Mouse (Mus musculus) cerebellum, adult 2 months (tissue): ENCODE measurements around the gene Socs5. TPM values are rescaled to one million over a fixed set of nuclear protein-coding genes. Genes with fewer than 3 reads are reported as not detected.
A peak's percentile ranks its signal among the peaks of the same experiment; 100 is the strongest.

Experiments
- DNase-seq, 2 experiments: peaks; one replicate each; pipeline ENCODE4 v3.0.0; 2021
- H3K27ac ChIP-seq: fragments of 200-500 bp; 2 replicates; pipeline ENCODE4 v1.5.1; 2012; ENCODE audit warnings: low read length, control low read depth, inconsistent platforms; ENCODE audit not compliant: insufficient read depth
- H3K27me3 ChIP-seq: fragments of 200-500 bp; 2 replicates; pipeline ENCODE4 v1.6.1; 2012; ENCODE audit warnings: inconsistent platforms, mild to moderate bottlenecking, low read length, moderate library complexity; ENCODE audit not compliant: control insufficient read depth, insufficient read depth
- H3K4me1 ChIP-seq: fragments of 200-500 bp; 2 replicates; pipeline ENCODE4 v1.6.1; 2011; ENCODE audit warnings: low read length; ENCODE audit not compliant: control insufficient read depth, insufficient read depth
- H3K4me3 ChIP-seq: fragments of 200-500 bp; replicated peaks from 2 replicates; pipeline ENCODE3; 2011; ENCODE audit warnings: mild to moderate bottlenecking, low read depth, low read length, control low read depth; ENCODE audit not compliant: insufficient read depth
- CTCF ChIP-seq: fragments of 200-500 bp; IDR thresholded peaks from 2 replicates; pipeline ENCODE4 v1.5.1; 2011; ENCODE audit warnings: low read depth, mild to moderate bottlenecking, control low read depth, low read length, moderate library complexity, borderline replicate concordance; ENCODE audit not compliant: insufficient read depth
- POLR2A ChIP-seq: fragments of 200-500 bp; IDR thresholded peaks from 2 replicates; pipeline ENCODE4 v1.6.1; 2011; ENCODE audit warnings: low read length, control low read depth, borderline replicate concordance; ENCODE audit not compliant: insufficient read depth
- WGBS: fragments of 180-500 bp; shearing (Covaris S2); methylation state at CpG from one replicate; pipeline ENCODE4 v1.1.7; 2018; 5-methylcytosine and 5-hydroxymethylcytosine counted together
- polyA plus RNA-seq: library from polyadenylated mRNA; depleted of rRNA; stranded (reverse); fragments of >200 nt; gene quantifications from 2 replicates; pipeline ENCODE4 v1.2.3, GENCODE M21; 2012

Gene Socs5
- polyA plus RNA-seq, 1 experiment: 57.6 TPM

DNA sequence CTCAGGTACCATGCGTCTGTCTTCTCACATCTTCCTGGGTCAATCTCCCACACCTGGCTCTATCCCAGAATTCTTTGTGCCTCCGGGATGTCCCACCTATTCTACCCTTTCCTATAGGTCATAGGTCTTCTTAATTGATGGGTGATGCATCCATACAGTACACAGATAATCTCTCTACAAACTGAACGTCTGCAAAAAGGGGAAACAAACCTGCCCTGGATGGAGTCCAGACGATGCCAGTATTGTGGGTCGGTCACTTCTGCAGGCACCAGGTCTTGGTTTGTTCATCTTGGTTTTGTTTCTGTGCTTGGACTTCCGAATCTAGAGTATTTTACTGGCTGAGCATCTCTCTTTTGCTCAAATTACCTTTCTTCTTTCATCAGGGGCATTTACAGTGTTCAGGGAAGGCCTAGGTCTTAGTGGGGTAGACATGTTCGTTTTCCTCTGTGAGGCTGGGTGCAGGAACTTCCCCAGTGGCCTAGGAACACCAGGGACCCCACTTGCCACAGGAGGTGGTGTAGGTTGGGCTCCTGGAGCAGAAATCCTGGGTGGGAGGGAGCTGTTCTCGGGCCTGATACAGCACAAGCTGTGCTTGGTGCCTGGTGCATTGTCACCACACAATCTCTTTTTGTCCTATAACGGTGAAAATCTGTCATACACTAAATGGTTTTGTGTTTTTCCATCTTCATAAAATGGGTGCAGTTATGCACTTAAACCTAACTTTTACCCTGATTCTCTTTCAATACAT, 33.9 kb downstream of the Socs5 start:
- TF ChIP-seq POLR2A: no peak
- no peak for TF ChIP-seq CTCF
- Histone ChIP-seq H3K4me1 (no peaks in the 10 kb centered on the region), H3K27ac (no peak overlapping the region), H3K27me3 (no peaks in the 10 kb centered on the region), H3K4me3 (no peak overlapping the region)
- 80% methylated on average over 9 of the region's 9 CpGs for whole genome bisulfite sequencing
- DNase-seq: no peak

DNA sequence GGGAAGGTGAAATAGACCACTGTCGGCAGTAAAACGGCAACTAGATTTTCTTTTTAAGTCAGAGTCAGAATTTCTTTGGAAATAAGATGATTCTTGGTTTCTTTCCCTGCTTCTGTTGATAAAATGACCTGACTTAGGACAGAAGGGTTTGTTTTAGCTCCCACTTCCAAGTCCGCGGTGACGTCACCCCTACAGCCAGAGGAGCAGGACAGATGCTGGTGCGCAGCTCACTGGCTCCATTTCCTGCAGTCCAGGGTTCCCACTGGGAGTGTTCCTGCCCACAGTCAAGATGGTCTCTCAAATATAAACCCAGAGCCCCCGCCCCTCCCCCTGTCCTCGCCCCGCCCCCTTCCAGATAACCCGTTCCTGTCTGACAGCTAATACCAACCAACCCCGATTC, 34.8 kb downstream of the Socs5 start:
- no peaks in the 10 kb centered on the region for H3K27me3 ChIP-seq
- H3K4me1 ChIP-seq: no peaks in the 10 kb centered on the region
- H3K27ac ChIP-seq: no peak overlapping the region
- no peak for TF ChIP-seq POLR2A
- no peak for TF ChIP-seq CTCF
- WGBS: 33% methylated on average over 11 of the region's 11 CpGs
- no peak overlapping the region for H3K4me3 ChIP-seq
- DNase-seq: peak in 1 of 2 experiments; percentile 15

DNA sequence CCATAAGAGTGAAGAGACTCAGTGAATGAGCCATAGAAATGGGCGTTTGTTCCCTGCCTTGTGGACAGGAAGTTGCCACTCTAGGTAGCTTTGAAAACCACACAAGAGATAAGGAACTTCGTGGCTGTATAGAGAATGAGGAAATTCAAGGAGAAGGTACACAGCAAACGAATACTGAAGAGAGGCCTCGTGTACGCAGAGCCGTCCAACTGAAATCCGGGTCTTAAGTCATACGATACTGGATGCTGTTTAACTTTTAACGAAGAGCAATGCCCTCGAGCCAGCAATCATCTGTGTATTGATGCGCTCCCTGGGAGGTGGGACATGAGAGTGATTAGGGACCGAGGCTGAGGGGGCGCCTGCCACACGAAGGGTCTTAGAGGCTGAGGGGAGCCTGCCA, 35.7 kb downstream of the Socs5 start:
- H3K4me1 ChIP-seq: no peaks in the 10 kb centered on the region
- DNase-seq: no peak
- 78% methylated on average over 14 of the region's 14 CpGs for WGBS

DNA sequence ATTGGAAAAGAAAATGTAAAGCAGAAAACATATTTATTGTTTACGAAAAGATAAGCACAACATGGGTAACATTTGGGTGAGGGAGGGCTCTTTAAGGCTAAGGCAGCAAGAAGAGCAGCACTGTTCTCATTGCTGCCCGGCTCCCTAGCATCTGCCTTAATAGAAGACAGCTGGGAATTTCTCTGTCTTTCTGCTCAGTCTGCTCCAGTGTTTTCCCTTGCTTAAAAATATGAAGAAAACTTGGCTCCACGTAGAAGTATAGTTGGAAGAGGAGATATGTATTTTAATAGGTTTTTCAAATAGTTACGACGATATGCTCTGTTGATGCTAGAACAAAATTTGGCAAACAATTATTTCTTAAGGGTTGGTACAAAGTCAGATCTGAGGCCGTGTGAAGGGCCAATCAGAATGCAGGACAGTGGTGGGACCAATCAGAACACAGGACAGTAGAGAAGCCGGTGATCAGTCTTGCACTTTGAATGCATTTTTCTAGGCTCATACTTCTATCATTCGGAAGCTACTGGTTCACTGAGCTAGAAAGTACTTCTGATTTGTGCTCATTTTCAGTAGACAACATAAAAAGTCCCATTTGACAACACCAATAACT, 39.0 kb downstream of the Socs5 start:
- Histone ChIP-seq H3K27ac (no peak overlapping the region), H3K27me3 (no peaks in the 10 kb centered on the region), H3K4me3 (no peak overlapping the region), H3K4me1 (no peaks in the 10 kb centered on the region)
- no peak for DNase-seq
- 77% methylated on average over 8 of the region's 8 CpGs for WGBS
- TF ChIP-seq CTCF (no peak), POLR2A (no peak)

More for the DNA sequence above, 35.7 kb downstream of the Socs5 start:
- Histone ChIP-seq H3K27me3 (no peaks in the 10 kb centered on the region), H3K4me3 (no peak overlapping the region), H3K27ac (no peak overlapping the region)
- TF ChIP-seq POLR2A (no peak), CTCF (no peak)

DNA sequence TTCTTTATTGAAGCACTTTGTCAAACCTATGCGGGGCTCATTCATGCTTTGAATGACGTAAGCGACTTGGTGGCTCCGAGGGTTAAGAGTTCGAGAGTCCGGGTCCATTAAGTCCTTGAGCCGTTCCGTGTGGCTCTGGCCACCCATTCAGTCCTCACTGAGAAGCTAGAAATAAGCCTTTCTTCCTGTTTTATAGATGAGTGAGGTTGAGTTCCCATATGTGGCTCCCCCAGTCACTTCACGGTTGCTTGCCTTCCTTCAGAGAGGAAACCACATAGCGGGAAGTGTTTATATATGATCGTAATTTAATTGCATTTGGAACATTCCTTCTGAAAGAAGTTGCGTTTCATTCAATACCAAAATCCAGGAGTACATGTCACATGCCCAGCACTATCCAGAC, 42.3 kb downstream of the Socs5 start:
- H3K27me3 ChIP-seq: no peaks in the 10 kb centered on the region
- DNase-seq: no peak
- H3K4me1 ChIP-seq: no peaks in the 10 kb centered on the region
- no peak overlapping the region for H3K4me3 ChIP-seq
- WGBS: 95% methylated on average over 12 of the region's 12 CpGs
- TF ChIP-seq CTCF: no peak
- no peak for TF ChIP-seq POLR2A
- H3K27ac ChIP-seq: no peak overlapping the region

DNA sequence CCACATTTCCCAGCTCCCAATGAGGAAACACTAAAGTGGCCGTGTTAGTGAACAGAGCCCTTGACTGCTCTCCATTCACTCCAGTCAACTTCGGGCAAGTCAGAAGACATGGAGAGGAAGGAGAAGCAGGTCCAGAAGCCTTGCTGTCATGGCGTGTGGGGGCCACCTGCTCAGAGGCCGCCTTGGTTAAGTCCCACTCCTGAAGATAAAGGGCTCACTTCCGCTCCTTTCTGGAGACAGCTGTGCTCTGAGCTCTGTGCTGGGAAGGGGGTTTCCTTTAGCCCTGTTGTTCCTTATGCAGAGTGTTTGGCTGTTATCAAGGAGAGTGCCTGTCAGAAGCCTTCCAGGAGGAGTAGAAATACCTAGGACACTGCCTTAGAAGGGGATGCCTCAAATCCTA, 45.5 kb downstream of the Socs5 start:
- 56% methylated on average over 5 of the region's 5 CpGs for WGBS
- Histone ChIP-seq H3K4me3 (no peak overlapping the region), H3K4me1 (no peaks in the 10 kb centered on the region), H3K27me3 (no peaks in the 10 kb centered on the region), H3K27ac (no peak overlapping the region)
- no peak for TF ChIP-seq CTCF
- no peak for TF ChIP-seq POLR2A
- no peak for DNase-seq

DNA sequence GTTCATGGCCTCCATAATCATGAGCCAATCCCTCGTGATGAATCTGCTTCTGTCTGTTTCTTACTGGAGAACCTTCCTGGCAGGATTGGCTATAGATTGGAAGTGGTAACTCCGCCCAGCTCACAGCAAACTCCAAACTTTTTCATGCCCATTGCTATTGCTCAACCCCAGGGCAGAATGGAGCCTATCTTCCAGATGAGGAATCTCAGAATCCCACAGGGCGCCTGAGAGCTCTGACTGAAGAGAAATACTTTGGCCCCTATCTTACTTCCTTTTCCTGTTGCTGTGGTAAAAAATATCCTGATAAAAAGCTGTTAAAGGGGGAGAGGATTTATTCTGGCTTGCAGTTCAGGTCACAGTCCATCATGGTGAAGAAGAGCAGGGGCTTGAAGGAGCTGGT, 48.2 kb downstream of the Socs5 start:
- no peak for TF ChIP-seq CTCF
- no peak for TF ChIP-seq POLR2A
- no peaks in the 10 kb centered on the region for H3K27me3 ChIP-seq
- H3K27ac ChIP-seq: no peak overlapping the region
- H3K4me3 ChIP-seq: no peak overlapping the region
- DNase-seq: no peak
- WGBS: 71% methylated on average over 3 of the region's 3 CpGs
- no peaks in the 10 kb centered on the region for H3K4me1 ChIP-seq

DNA sequence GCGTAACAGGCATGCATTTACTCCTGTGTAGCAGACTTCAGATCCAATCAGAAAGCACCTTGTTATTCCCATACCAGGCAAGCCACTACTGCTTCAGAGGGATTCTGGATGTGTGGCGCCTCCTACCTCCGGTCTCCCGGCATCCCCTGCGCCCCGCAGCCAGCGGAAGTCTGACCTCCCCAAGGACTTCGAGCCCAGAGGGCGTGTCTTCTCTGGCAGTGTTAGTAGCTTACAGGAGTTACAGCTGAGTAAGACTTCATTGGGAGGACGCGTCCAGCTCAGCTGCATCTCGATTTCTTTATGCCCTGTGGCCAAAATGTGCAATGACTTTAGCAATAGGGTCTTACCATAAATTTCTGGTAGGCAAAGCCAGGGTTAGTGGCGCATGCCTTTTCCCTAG, 50.3 kb downstream of the Socs5 start:
- Histone ChIP-seq H3K27me3 (no peaks in the 10 kb centered on the region), H3K4me1 (no peaks in the 10 kb centered on the region), H3K4me3 (no peak overlapping the region), H3K27ac (no peak overlapping the region)
- no peak for DNase-seq
- TF ChIP-seq CTCF (no peak), POLR2A (no peak)
- WGBS: 74% methylated on average over 13 of the region's 13 CpGs
